Mouse (Mus musculus) ES-Bruce4 (cell line): ENCODE data around the gene Slc35b3. TPM values are rescaled to one million over a fixed set of nuclear protein-coding genes. Genes with fewer than 3 reads are reported as not detected.

Experiments used
- H3K27ac ChIP-seq: 2 replicates; pipeline ENCODE4 v1.5.1; 2012; ENCODE audit warnings: low read length, inconsistent platforms; ENCODE audit not compliant: insufficient read depth
- H3K27me3 ChIP-seq: 2 replicates; pipeline ENCODE4 v1.6.1; 2012; ENCODE audit warnings: mild to moderate bottlenecking, low read length, inconsistent platforms; ENCODE audit not compliant: control insufficient read depth, poor library complexity, insufficient read depth, severe bottlenecking
- H3K36me3 ChIP-seq: 2 replicates; pipeline ENCODE4 v1.6.1; 2012; ENCODE audit warnings: inconsistent platforms, mild to moderate bottlenecking, low read length, moderate library complexity; ENCODE audit not compliant: control insufficient read depth, poor library complexity, insufficient read depth, severe bottlenecking
- H3K4me1 ChIP-seq: one replicate; pipeline ENCODE4 v1.8.1; 2011; ENCODE audit warnings: low read length; ENCODE audit not compliant: control insufficient read depth, insufficient read depth
- H3K4me3 ChIP-seq: 2 replicates; pipeline ENCODE4 v1.5.1; 2011; ENCODE audit warnings: low read depth, mild to moderate bottlenecking, low read length
- H3K9ac ChIP-seq: 2 replicates; pipeline ENCODE4 v1.6.1; 2012; ENCODE audit warnings: low read depth, mild to moderate bottlenecking, inconsistent platforms; ENCODE audit not compliant: poor library complexity, severe bottlenecking
- H3K9me3 ChIP-seq: replicated peaks from 2 replicates; pipeline ENCODE4 v1.6.1; 2012; ENCODE audit warnings: mild to moderate bottlenecking, low read length, inconsistent platforms; ENCODE audit not compliant: control insufficient read depth, poor library complexity, insufficient read depth, severe bottlenecking
- CTCF ChIP-seq: IDR thresholded peaks from one replicate; pipeline ENCODE4 v1.8.1; 2011; ENCODE audit warnings: low read depth, low read length
- EP300 ChIP-seq: IDR thresholded peaks from 2 replicates; pipeline ENCODE4 v1.6.1; 2011; ENCODE audit warnings: low read depth, low read length; ENCODE audit not compliant: insufficient read depth
- POLR2A ChIP-seq: IDR thresholded peaks from one replicate; pipeline ENCODE4 v1.8.1; 2011; ENCODE audit warnings: low read length; ENCODE audit not compliant: insufficient read depth
- polyA plus RNA-seq: library from polyadenylated mRNA; stranded (reverse); fragments of >200 nt; gene quantifications from 2 replicates; pipeline ENCODE4 v1.2.4, GENCODE M21; 2011; ENCODE audit warnings: low read depth; ENCODE audit not compliant: missing spikeins, insufficient read depth, insufficient read length

Slc35b3 gene
- polyA plus RNA-seq, 1 experiment: 10.8 TPM

GRCm38 (mm10) chr13:38936860-38937471 lies 23.7 kb downstream of the Slc35b3 start:
- TF ChIP-seq POLR2A (no peak), EP300 (no peak), CTCF (no peak)
- H3K9me3 ChIP-seq: no peaks in the 10 kb centered on the region

GRCm38 (mm10) chr13:38935856-38936446 lies 24.7 kb downstream of the Slc35b3 start:
- Histone ChIP-seq H3K27ac (no peak overlapping the region), H3K4me3 (no peak overlapping the region), H3K4me1 (no peaks in the 10 kb centered on the region), H3K9me3 (no peaks in the 10 kb centered on the region), H3K9ac (no peak overlapping the region), H3K36me3 (no peaks in the 10 kb centered on the region), H3K27me3 (no peaks in the 10 kb centered on the region)
- no peak for TF ChIP-seq POLR2A
- TF ChIP-seq CTCF: no peak
- no peak for TF ChIP-seq EP300

More at GRCm38 (mm10) chr13:38936860-38937471, 23.7 kb downstream of the Slc35b3 start:
- no peaks in the 10 kb centered on the region for H3K4me1 ChIP-seq
- H3K36me3 ChIP-seq: no peaks in the 10 kb centered on the region; the same call in 1 of the 2 replicates
- H3K27me3 ChIP-seq: no peaks in the 10 kb centered on the region
- H3K9ac ChIP-seq: no peak overlapping the region
- no peak overlapping the region for H3K27ac ChIP-seq
- no peak overlapping the region for H3K4me3 ChIP-seq

GRCm38 (mm10) chr13:38929843-38930578 lies 30.7 kb downstream of the Slc35b3 start:
- no peaks in the 10 kb centered on the region for H3K4me1 ChIP-seq
- H3K4me3 ChIP-seq: no peak overlapping the region
- H3K36me3 ChIP-seq: no peaks in the 10 kb centered on the region
- H3K27ac ChIP-seq: no peak overlapping the region
- no peaks in the 10 kb centered on the region for H3K27me3 ChIP-seq
- TF ChIP-seq EP300: no peak
- TF ChIP-seq CTCF: no peak
- TF ChIP-seq POLR2A: no peak
- H3K9me3 ChIP-seq: no peaks in the 10 kb centered on the region
- H3K9ac ChIP-seq: no peak overlapping the region

- no peaks in the 10 kb centered on the region for H3K36me3 ChIP-seq
- no peak overlapping the region for H3K4me3 ChIP-seq
- H3K9me3 ChIP-seq: no peaks in the 10 kb centered on the region
- H3K27ac ChIP-seq: no peak overlapping the region
- TF ChIP-seq POLR2A: no peak
- no peak for TF ChIP-seq EP300
- TF ChIP-seq CTCF: no peak
- H3K4me1 ChIP-seq: no peaks in the 10 kb centered on the region
- no peaks in the 10 kb centered on the region for H3K27me3 ChIP-seq
- no peak overlapping the region for H3K9ac ChIP-seq
Observed at GRCm38 (mm10) chr13:38922676-38923075, 38.0 kb downstream of the Slc35b3 start.

- Histone ChIP-seq H3K9ac (no peak overlapping the region), H3K36me3 (no peaks in the 10 kb centered on the region), H3K27ac (no peak overlapping the region), H3K9me3 (no peaks in the 10 kb centered on the region), H3K4me3 (no peak overlapping the region), H3K27me3 (no peaks in the 10 kb centered on the region), H3K4me1 (no peaks in the 10 kb centered on the region)
- no peak for TF ChIP-seq CTCF
- TF ChIP-seq EP300: no peak
- no peak for TF ChIP-seq POLR2A
Observed at GRCm38 (mm10) chr13:38921306-38921705, 39.4 kb downstream of the Slc35b3 start.

- no peaks in the 10 kb centered on the region for H3K9me3 ChIP-seq
- no peak overlapping the region for H3K9ac ChIP-seq
- no peaks in the 10 kb centered on the region for H3K4me1 ChIP-seq
Observed at GRCm38 (mm10) chr13:38918188-38918885, 42.3 kb downstream of the Slc35b3 start.

More at GRCm38 (mm10) chr13:38918188-38918885, 42.3 kb downstream of the Slc35b3 start:
- H3K27me3 ChIP-seq: no peaks in the 10 kb centered on the region
- no peak overlapping the region for H3K4me3 ChIP-seq
- TF ChIP-seq POLR2A (no peak), EP300 (no peak), CTCF (no peak)
- no peak overlapping the region for H3K27ac ChIP-seq
- H3K36me3 ChIP-seq: no peaks in the 10 kb centered on the region
